Comparison of ENCODE assay signal across 11 mouse cellular contexts in genomic region chr9:41585012-41585411, GRCm38 (mm10).
DNase-seq lines count a peak whose midpoint lies in the region; ATAC-seq and TF ChIP-seq lines count a peak whose summit lies in the region.
"Had no signal": no experiment of that assay in that cellular context is flagged by ENCODE, and none has a peak within 500 bp of the region (broad histone marks: within the 10 kb centered on the region; RNA-seq: fewer than 3 reads in every experiment).

No protein-coding gene starts in this region.

- H3K9me3 ChIP-seq in heart, embryonic 15.5 days (replicated peaks), result no peaks in the 10 kb centered on the region
- H3K9me3 ChIP-seq in heart, embryonic 12.5 days (replicated peaks), result no peaks in the 10 kb centered on the region
- no peaks in the 10 kb centered on the region for H3K9me3 ChIP-seq in midbrain, embryonic 12.5 days
- H3K9me3 ChIP-seq: megakaryocyte, embryonic 14.5 days had no signal

- no peaks in the 10 kb centered on the region for H3K27me3 ChIP-seq in heart, embryonic 15.5 days
- H3K27me3 ChIP-seq in heart, embryonic 12.5 days (replicated peaks), result no peaks in the 10 kb centered on the region
- H3K27me3 ChIP-seq in midbrain, embryonic 12.5 days, result no peaks in the 10 kb centered on the region
- peaks cover 3% of the 10 kb centered on the region; the same call in 1 of the 2 replicates for H3K27me3 ChIP-seq in thymus, adult 2 months (ENCODE audit: control insufficient read depth, insufficient read depth, low read length)

- no peak overlapping the region for H3K4me3 ChIP-seq in heart, embryonic 15.5 days
- no peak overlapping the region for H3K4me3 ChIP-seq in heart, embryonic 12.5 days
- H3K4me3 ChIP-seq in midbrain, embryonic 12.5 days, result peak overlapping the region; percentile 81
- H3K4me3 ChIP-seq in thymus, adult 2 months (ENCODE audit: control insufficient read depth, insufficient read depth, low read length), result no peak overlapping the region
- H3K4me3 ChIP-seq: megakaryocyte, embryonic 14.5 days had no signal

- DNase-seq in adipocyte (ENCODE audit: low spot score), result peak; percentile 34
- DNase-seq in forelimb bud, embryonic 11.5 days (ENCODE audit: low read depth, low spot score), result peak; percentile 12
- no peak for DNase-seq in cerebellum, adult 8-10 months
- no peak for DNase-seq in liver
- DNase-seq in thymus, adult 2 months, result no peak
- DNase-seq: cerebellum, adult 9-11 months; spleen, adult 18-20 months had no signal

- ATAC-seq in heart, embryonic 15.5 days (replicated peaks; ENCODE audit: insufficient number of reproducible peaks, insufficient read depth, low FRiP score, low read depth), result no peak
- no peak for ATAC-seq in heart, embryonic 12.5 days (ENCODE audit: insufficient number of reproducible peaks, low FRiP score)
- ATAC-seq in midbrain, embryonic 12.5 days (ENCODE audit: low FRiP score, low read depth), result no peak

- 60% methylated on average over 7 of the region's 7 CpGs for WGBS in heart, embryonic 15.5 days
- 61% methylated on average over 7 of the region's 7 CpGs for WGBS in heart, embryonic 12.5 days
- whole genome bisulfite sequencing in midbrain, embryonic 12.5 days, result 10% methylated on average over 7 of the region's 7 CpGs
- 62% methylated on average over 7 of the region's 7 CpGs for WGBS in thymus, adult 2 months

- H3K4me2 ChIP-seq in heart, embryonic 15.5 days, result peak overlapping the region; percentile 11; the same call in 1 of the 2 replicates
- H3K4me2 ChIP-seq in heart, embryonic 12.5 days, result no peak overlapping the region
- H3K4me2 ChIP-seq in midbrain, embryonic 12.5 days (replicated peaks), result peak overlapping the region; percentile 65

- no peak overlapping the region for H3K27ac ChIP-seq in heart, embryonic 15.5 days
- no peak overlapping the region for H3K27ac ChIP-seq in heart, embryonic 12.5 days (ENCODE audit: poor library complexity, severe bottlenecking)
- peak overlapping the region; percentile 99 for H3K27ac ChIP-seq in midbrain, embryonic 12.5 days (replicated peaks)
- H3K27ac ChIP-seq in thymus, adult 2 months (ENCODE audit: control insufficient read depth, insufficient read depth, low read length), result no peak overlapping the region

- H3K9ac ChIP-seq in heart, embryonic 15.5 days, result no peak overlapping the region
- H3K9ac ChIP-seq in heart, embryonic 12.5 days, result no peak overlapping the region
- peak overlapping the region; percentile 78 for H3K9ac ChIP-seq in midbrain, embryonic 12.5 days (replicated peaks)

- H3K36me3 ChIP-seq in heart, embryonic 15.5 days, result 0 out of 2 replicates have a peak, but pooled peaks cover 4% of the 10 kb centered on the region
- peaks cover 33% of the 10 kb centered on the region for H3K36me3 ChIP-seq in heart, embryonic 12.5 days
- peaks cover 34% of the 10 kb centered on the region for H3K36me3 ChIP-seq in midbrain, embryonic 12.5 days
- no peaks in the 10 kb centered on the region for H3K36me3 ChIP-seq in thymus, adult 2 months (ENCODE audit: control insufficient read depth, insufficient read depth, low read length)

- no peak for TF ChIP-seq POLR2A in thymus, adult 2 months (IDR thresholded peaks at IDR 0.05; ENCODE audit: control insufficient read depth, extremely low read depth, insufficient read depth, low read length, poor library complexity)

- TF ChIP-seq CTCF in thymus, adult 2 months (IDR thresholded peaks at IDR 0.05; ENCODE audit: borderline replicate concordance, control insufficient read depth, extremely low read depth, insufficient read depth, low read length, poor library complexity), result no peak

- H3K4me1 ChIP-seq in heart, embryonic 15.5 days (replicated peaks), result peaks cover 34% of the 10 kb centered on the region
- H3K4me1 ChIP-seq in heart, embryonic 12.5 days (replicated peaks), result peaks cover 30% of the 10 kb centered on the region
- H3K4me1 ChIP-seq in midbrain, embryonic 12.5 days, result peaks cover 42% of the 10 kb centered on the region
- H3K4me1 ChIP-seq in thymus, adult 2 months (replicated peaks; ENCODE audit: control insufficient read depth, insufficient read depth, low read length), result no peaks in the 10 kb centered on the region
- H3K4me1 ChIP-seq: megakaryocyte, embryonic 14.5 days had no signal

Comparison
In these comparisons a context has a peak if more than half of its experiments do, and no peak if none do; other contexts are left out.
1. DNase-seq: peak in adipocyte (single experiment) and forelimb bud, embryonic 11.5 days (single experiment); none in cerebellum, adult 8-10 months (single experiment), liver (single experiment) and thymus, adult 2 months (single experiment).